Mouse (Mus musculus) heart, embryonic 12.5 days (tissue): ENCODE results near the gene Slc10a4. TPM values are rescaled to one million over a fixed set of nuclear protein-coding genes. Genes with fewer than 3 reads are reported as not detected.

ENCODE experiments used
- ATAC-seq: fragments of 200-750 bp; cut with Nextera tagmentation; 2 replicates; pipeline ENCODE4 v1.8.0; 2017; ENCODE audit warnings: moderate TSS enrichment, moderate library complexity; ENCODE audit not compliant: insufficient number of reproducible peaks, low FRiP score
- H3K27ac ChIP-seq: fragments of 300-500 bp; sonication (generic); 2 replicates; pipeline ENCODE4 v1.5.1; 2016; ENCODE audit warnings: mild to moderate bottlenecking, moderate library complexity; ENCODE audit not compliant: poor library complexity, severe bottlenecking
- H3K27me3 ChIP-seq: fragments of 300-500 bp; sonication (generic); replicated peaks from 2 replicates; pipeline ENCODE4 v1.6.1; 2016; ENCODE audit warnings: mild to moderate bottlenecking, moderate library complexity
- H3K36me3 ChIP-seq: fragments of 300-500 bp; sonication (generic); 2 replicates; pipeline ENCODE4 v1.6.1; 2016; ENCODE audit warnings: mild to moderate bottlenecking, moderate library complexity
- H3K4me1 ChIP-seq: fragments of 300-500 bp; sonication (generic); replicated peaks from 2 replicates; pipeline ENCODE4 v1.6.1; 2016; ENCODE audit warnings: mild to moderate bottlenecking
- H3K4me2 ChIP-seq: fragments of 300-500 bp; sonication (generic); 2 replicates; pipeline ENCODE4 v1.6.1; 2016; ENCODE audit warnings: mild to moderate bottlenecking, moderate library complexity
- H3K4me3 ChIP-seq: fragments of 300-500 bp; sonication (generic); 2 replicates; pipeline ENCODE4 v1.5.1; 2016; ENCODE audit warnings: mild to moderate bottlenecking
- H3K9ac ChIP-seq: fragments of 300-500 bp; sonication (generic); 2 replicates; pipeline ENCODE4 v1.6.1; 2016; ENCODE audit warnings: mild to moderate bottlenecking, moderate library complexity
- H3K9me3 ChIP-seq: fragments of 300-500 bp; sonication (generic); replicated peaks from 2 replicates; pipeline ENCODE4 v1.6.1; 2016; ENCODE audit warnings: mild to moderate bottlenecking, moderate library complexity
- WGBS: fragments of 180-500 bp; shearing (Covaris S2); methylation state at CpG from one replicate; pipeline ENCODE4 v1.1.7; 2016; 5-methylcytosine and 5-hydroxymethylcytosine counted together
- polyA plus RNA-seq: library from polyadenylated mRNA; unstranded; fragments of >200 nt; fragmentation: Nextera tagmentation; extraction: Ambion mirVana; gene quantifications from 2 replicates; pipeline ENCODE4 v1.2.1, GENCODE M21; 2016

Gene Slc10a4
- 0.41 and 0.50 TPM in 2 replicates for polyA plus RNA-seq

- Histone ChIP-seq H3K4me3 (peak within 1 kb of the TSS; percentile 49), H3K27me3 (peaks cover 60% of the 10 kb centered on the region), H3K9ac (peak within 1 kb of the TSS; percentile 67), H3K4me1 (peaks cover 9% of the 10 kb centered on the region), H3K36me3 (no peaks in the 10 kb centered on the region), H3K4me2 (peak within 1 kb of the TSS; percentile 94), H3K9me3 (no peaks in the 10 kb centered on the region), H3K27ac (no peak within 1 kb of the TSS)
- ATAC-seq, result 0 out of 2 replicates have a peak, but pooled peaks have one; percentile 48
- 8% methylated on average over 65 of the region's 65 CpGs for WGBS
Observed at GRCm38 (mm10) chr5:73006784-73007581, at the start of gene Slc10a4. Gene Slc10a4, plus strand, starts transcription at chr5:73006883.

GRCm38 (mm10) chr5:72957281-72957680 lies 49.4 kb upstream of the Slc10a4 start:
- Histone ChIP-seq H3K27me3 (no peaks in the 10 kb centered on the region), H3K36me3 (peaks cover 22% of the 10 kb centered on the region)

GRCm38 (mm10) chr5:72960096-72960495 lies 46.6 kb upstream of the Slc10a4 start:
- no peaks in the 10 kb centered on the region for H3K9me3 ChIP-seq
- H3K27me3 ChIP-seq, result no peaks in the 10 kb centered on the region
- no peak overlapping the region for H3K4me2 ChIP-seq
- no peaks in the 10 kb centered on the region for H3K4me1 ChIP-seq
- H3K4me3 ChIP-seq, result no peak overlapping the region
- H3K27ac ChIP-seq, result no peak overlapping the region
- WGBS, result 79% methylated on average over 6 of the region's 6 CpGs
- H3K9ac ChIP-seq, result no peak overlapping the region
- no peak for ATAC-seq
- H3K36me3 ChIP-seq, result peaks cover 33% of the 10 kb centered on the region

More at GRCm38 (mm10) chr5:72957281-72957680, 49.4 kb upstream of the Slc10a4 start:
- Histone ChIP-seq H3K9me3 (no peaks in the 10 kb centered on the region), H3K4me3 (no peak overlapping the region), H3K9ac (no peak overlapping the region), H3K4me2 (no peak overlapping the region), H3K27ac (no peak overlapping the region), H3K4me1 (no peaks in the 10 kb centered on the region)
- no peak for ATAC-seq
- WGBS, result 88% methylated on average over 17 of the region's 17 CpGs

- H3K4me1 ChIP-seq, result no peaks in the 10 kb centered on the region
- H3K27me3 ChIP-seq, result no peaks in the 10 kb centered on the region
- no peak overlapping the region for H3K27ac ChIP-seq
- WGBS, result 88% methylated on average over 3 of the region's 3 CpGs
- no peak overlapping the region for H3K4me2 ChIP-seq
- ATAC-seq, result no peak
- H3K36me3 ChIP-seq, result peaks cover 50% of the 10 kb centered on the region
- no peak overlapping the region for H3K9ac ChIP-seq
- H3K9me3 ChIP-seq, result no peaks in the 10 kb centered on the region
- no peak overlapping the region for H3K4me3 ChIP-seq
Observed at GRCm38 (mm10) chr5:72965706-72966105, 41.0 kb upstream of the Slc10a4 start.

GRCm38 (mm10) chr5:72972435-72972834 lies 34.2 kb upstream of the Slc10a4 start:
- H3K4me3 ChIP-seq, result no peak overlapping the region
- WGBS, result 65% methylated on average over 4 of the region's 4 CpGs
- H3K27me3 ChIP-seq, result no peaks in the 10 kb centered on the region
- no peak for ATAC-seq
- H3K36me3 ChIP-seq, result peaks cover 66% of the 10 kb centered on the region
- no peak overlapping the region for H3K9ac ChIP-seq
- peaks cover 14% of the 10 kb centered on the region for H3K4me1 ChIP-seq
- no peak overlapping the region for H3K4me2 ChIP-seq
- no peaks in the 10 kb centered on the region for H3K9me3 ChIP-seq
- no peak overlapping the region; the same call in 1 of the 2 replicates for H3K27ac ChIP-seq

DNA sequence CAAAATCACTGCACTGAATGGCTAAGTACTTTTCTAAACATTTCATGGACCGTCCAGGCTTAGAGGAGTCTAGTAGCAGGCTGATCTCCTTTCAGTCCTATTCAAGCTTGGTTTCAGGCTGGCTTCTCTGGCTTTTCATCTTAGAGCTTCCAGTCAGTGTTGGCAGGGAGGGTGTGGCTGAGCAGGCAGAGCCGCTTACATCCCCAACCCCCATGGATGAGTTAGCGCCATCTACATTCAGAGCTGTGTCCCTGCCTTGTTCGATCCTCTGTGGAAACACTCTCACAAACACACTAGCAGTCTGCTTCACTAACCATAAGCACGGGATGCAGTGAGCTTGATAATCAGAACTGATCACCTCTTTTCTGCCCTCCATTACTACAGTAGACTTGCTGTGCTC lies 33.7 kb upstream of the Slc10a4 start:
- no peaks in the 10 kb centered on the region for H3K27me3 ChIP-seq
- H3K4me3 ChIP-seq, result no peak overlapping the region
- H3K4me1 ChIP-seq, result peaks cover 14% of the 10 kb centered on the region
- H3K4me2 ChIP-seq, result no peak overlapping the region
- no peak overlapping the region for H3K27ac ChIP-seq
- 59% methylated on average over 5 of the region's 5 CpGs for WGBS
- H3K9ac ChIP-seq, result no peak overlapping the region
- H3K9me3 ChIP-seq, result no peaks in the 10 kb centered on the region
- peaks cover 67% of the 10 kb centered on the region for H3K36me3 ChIP-seq
- ATAC-seq, result no peak

- Histone ChIP-seq H3K36me3 (peaks cover 58% of the 10 kb centered on the region), H3K4me2 (no peak within 1 kb of the TSS), H3K4me3 (no peak within 1 kb of the TSS), H3K27me3 (no peaks in the 10 kb centered on the region), H3K9me3 (no peaks in the 10 kb centered on the region), H3K27ac (no peak within 1 kb of the TSS), H3K9ac (no peak within 1 kb of the TSS), H3K4me1 (peaks cover 14% of the 10 kb centered on the region)
- WGBS, result 94% methylated on average over 7 of the region's 7 CpGs
- ATAC-seq, result no peak
Observed at GRCm38 (mm10) chr5:72974602-72975001, 32.1 kb upstream of the Slc10a4 start, which contains the start of gene Gm10135. Gene Gm10135, minus strand, starts transcription at chr5:72974702.

DNA sequence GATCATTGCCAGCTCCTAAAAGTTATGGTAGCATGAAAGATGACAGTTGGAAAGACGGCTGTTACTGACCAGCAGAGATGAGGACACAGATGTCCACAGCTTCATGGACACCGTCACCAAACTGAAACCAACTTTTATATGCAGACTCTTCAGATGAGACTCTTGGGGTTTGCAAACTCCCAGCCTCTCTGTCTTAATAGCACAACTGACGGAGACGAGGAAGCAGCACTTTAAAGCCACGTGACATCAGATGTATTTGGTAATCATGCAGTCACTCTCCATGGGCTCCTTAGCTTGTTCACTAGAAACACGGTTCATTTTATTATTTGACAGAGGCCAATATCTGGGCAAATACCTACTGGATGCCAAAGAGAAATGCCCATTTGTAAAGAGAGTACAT lies 30.7 kb upstream of the Slc10a4 start:
- Histone ChIP-seq H3K4me1 (peaks cover 14% of the 10 kb centered on the region), H3K27ac (no peak overlapping the region), H3K27me3 (no peaks in the 10 kb centered on the region), H3K9ac (no peak overlapping the region), H3K36me3 (peaks cover 61% of the 10 kb centered on the region), H3K4me3 (no peak overlapping the region), H3K4me2 (no peak overlapping the region), H3K9me3 (no peaks in the 10 kb centered on the region)
- WGBS, result 87% methylated on average over 6 of the region's 6 CpGs
- ATAC-seq, result no peak

DNA sequence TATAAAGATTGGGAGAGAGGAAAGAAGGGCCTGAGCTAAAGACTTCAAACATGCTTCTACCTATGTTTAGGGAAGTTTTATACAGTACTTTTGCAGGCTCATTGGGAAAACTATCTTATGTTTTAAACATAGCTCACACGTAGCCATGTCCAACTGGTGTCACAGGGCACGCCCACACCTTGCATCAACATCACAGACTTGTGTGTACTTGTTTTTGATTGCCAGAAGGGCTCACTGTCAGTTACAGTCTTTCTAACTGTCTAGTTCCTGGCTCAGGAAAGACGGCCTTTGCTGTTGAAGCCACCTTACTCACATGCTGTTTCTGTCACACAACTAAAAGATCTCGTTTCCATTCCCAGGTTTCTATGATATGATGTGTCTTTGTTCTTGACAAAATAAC lies 30.1 kb upstream of the Slc10a4 start:
- ATAC-seq, result no peak
- Histone ChIP-seq H3K36me3 (peaks cover 62% of the 10 kb centered on the region), H3K27ac (no peak overlapping the region), H3K4me1 (peaks cover 12% of the 10 kb centered on the region), H3K9me3 (no peaks in the 10 kb centered on the region), H3K27me3 (no peaks in the 10 kb centered on the region), H3K4me3 (no peak overlapping the region), H3K9ac (no peak overlapping the region), H3K4me2 (no peak overlapping the region)
- WGBS, result 82% methylated on average over 4 of the region's 4 CpGs

- H3K4me1 ChIP-seq, result no peaks in the 10 kb centered on the region
- no peaks in the 10 kb centered on the region for H3K9me3 ChIP-seq
- WGBS, result 15% methylated on average over 2 of the region's 2 CpGs
- peaks cover 19% of the 10 kb centered on the region for H3K36me3 ChIP-seq
- H3K9ac ChIP-seq, result no peak overlapping the region
- no peak overlapping the region for H3K4me3 ChIP-seq
- H3K27ac ChIP-seq, result no peak overlapping the region
- no peaks in the 10 kb centered on the region for H3K27me3 ChIP-seq
- H3K4me2 ChIP-seq, result no peak overlapping the region
- ATAC-seq, result no peak
Observed at GRCm38 (mm10) chr5:72984091-72984490, 22.6 kb upstream of the Slc10a4 start.

DNA sequence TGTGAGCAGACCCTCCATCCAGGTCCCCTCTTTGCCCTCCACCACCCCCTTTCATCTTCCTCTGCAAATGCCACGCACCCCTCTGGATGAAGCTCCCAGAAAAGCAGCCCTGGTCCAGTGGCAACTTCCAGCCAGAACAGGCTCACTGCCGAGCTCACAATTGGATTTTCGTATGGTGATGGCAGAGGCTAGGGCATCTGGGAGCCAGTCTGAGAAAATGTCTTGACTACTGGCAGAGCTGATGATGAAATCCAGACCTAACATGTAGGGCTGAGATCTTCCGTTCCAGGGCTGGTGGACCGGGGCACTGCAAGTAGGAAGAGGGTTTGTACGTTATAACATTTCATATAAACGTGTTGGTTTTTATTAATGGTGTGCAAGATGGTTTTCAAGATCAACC lies 18.9 kb upstream of the Slc10a4 start:
- ATAC-seq, result no peak
- Histone ChIP-seq H3K9me3 (no peaks in the 10 kb centered on the region), H3K9ac (no peak overlapping the region), H3K4me1 (peaks cover 8% of the 10 kb centered on the region), H3K36me3 (no peaks in the 10 kb centered on the region), H3K27me3 (no peaks in the 10 kb centered on the region), H3K4me3 (no peak overlapping the region), H3K4me2 (no peak overlapping the region), H3K27ac (no peak overlapping the region)
- 78% methylated on average over 7 of the region's 7 CpGs for WGBS
